Mouse (Mus musculus) olfactory bulb, adult 2 months (tissue): ENCODE measurements around the gene Trim23.

ENCODE experiments used
- CTCF ChIP-seq: fragments of 200-500 bp; IDR thresholded peaks from 2 replicates; pipeline ENCODE4 v1.5.1; 2012; ENCODE audit warnings: low read depth, mild to moderate bottlenecking, low read length, moderate library complexity; ENCODE audit not compliant: insufficient read depth
- POLR2A ChIP-seq: fragments of 200-500 bp; IDR thresholded peaks from 2 replicates; pipeline ENCODE4 v1.6.1; 2012; ENCODE audit warnings: mild to moderate bottlenecking, low read depth, low read length, moderate library complexity; ENCODE audit not compliant: insufficient read depth

GRCm38 (mm10) chr13:104145646-104146045, 33.0 kb upstream of the Trim23 start:
- TF ChIP-seq POLR2A, result no peak
- no peak for TF ChIP-seq CTCF
